Mouse (Mus musculus) megakaryocyte-erythroid progenitor cell, adult 5-6 weeks (primary cell): Measurements from ENCODE around the gene Cadps2. TPM values are rescaled to one million over a fixed set of nuclear protein-coding genes. Genes with fewer than 3 reads are reported as not detected.

Source experiments
- ATAC-seq: replicated peaks from 2 replicates; pipeline ENCODE4 v1.8.0; 2016; ENCODE audit warnings: mild to moderate bottlenecking, inconsistent platforms; ENCODE audit not compliant: severe bottlenecking, poor library complexity, low FRiP score, low TSS enrichment
- total RNA-seq, 2 experiments: library from RNA; stranded (forward) in 1 of 2; stranded (reverse) in 1 of 2; fragments of 200-1000, 215-1000 nt in 1 of 2; fragments of >200 nt in 1 of 2; fragmentation: Nextera tagmentation in 1 of 2; gene quantifications; 2 replicates each; pipeline ENCODE4 v1.2.3; 2014 to 2017

Gene Cadps2
- 0.31 TPM in 1 of 2 replicates, not detected in the other for total RNA-seq (2014; fragmentation: Nextera tagmentation)
- 0.14 and 0.23 TPM in 2 replicates for total RNA-seq (2017)

GRCm38 (mm10) chr6:23839009-23839811 lies at the start of gene Cadps2:
Gene Cadps2, minus strand, starts transcription at chr6:23839421.
- ATAC-seq, result 0 out of 2 replicates have a peak, but pooled peaks have one; percentile 18

GRCm38 (mm10) chr6:23886418-23886817 lies 47.2 kb upstream of the Cadps2 start:
- ATAC-seq, result 0 out of 2 replicates have a peak, but pooled peaks have one; percentile 26

- no peak for ATAC-seq
These were observed 37.7 kb upstream of the Cadps2 start for GRCm38 (mm10) chr6:23876765-23877408.

- no peak for ATAC-seq
These were observed 37.1 kb upstream of the Cadps2 start for GRCm38 (mm10) chr6:23876363-23876762.

GRCm38 (mm10) chr6:23873812-23874211 lies 34.6 kb upstream of the Cadps2 start:
- no peak for ATAC-seq

GRCm38 (mm10) chr6:23873231-23873630 lies 34.0 kb upstream of the Cadps2 start:
- no peak for ATAC-seq

GRCm38 (mm10) chr6:23869971-23870370 lies 30.8 kb upstream of the Cadps2 start:
- no peak for ATAC-seq

GRCm38 (mm10) chr6:23866298-23866697 lies 27.1 kb upstream of the Cadps2 start:
- no peak for ATAC-seq

- ATAC-seq, result no peak
These were observed 14.2 kb upstream of the Cadps2 start for GRCm38 (mm10) chr6:23853464-23853863.

- no peak for ATAC-seq
These were observed 780 bp upstream of the Cadps2 start for GRCm38 (mm10) chr6:23840001-23840400.

GRCm38 (mm10) chr6:23838401-23839008 lies 716 bp downstream of the Cadps2 start:
- ATAC-seq, result 0 out of 2 replicates have a peak, but pooled peaks have one; percentile 7

GRCm38 (mm10) chr6:23837631-23838030 lies 1.6 kb downstream of the Cadps2 start:
- no peak for ATAC-seq

GRCm38 (mm10) chr6:23837127-23837526 lies 2.1 kb downstream of the Cadps2 start:
- ATAC-seq, result no peak

- ATAC-seq, result no peak
These were observed 2.5 kb downstream of the Cadps2 start for GRCm38 (mm10) chr6:23836694-23837093.

GRCm38 (mm10) chr6:23835552-23835951 lies 3.7 kb downstream of the Cadps2 start:
- no peak for ATAC-seq

- ATAC-seq, result no peak
These were observed 8.5 kb downstream of the Cadps2 start for GRCm38 (mm10) chr6:23830741-23831140.

GRCm38 (mm10) chr6:23829338-23829737 lies 9.9 kb downstream of the Cadps2 start:
- ATAC-seq, result no peak

- ATAC-seq, result no peak
These were observed 17.4 kb downstream of the Cadps2 start for GRCm38 (mm10) chr6:23821819-23822218.

GRCm38 (mm10) chr6:23810087-23810486 lies 29.1 kb downstream of the Cadps2 start:
- ATAC-seq, result no peak

- no peak for ATAC-seq
These were observed 29.9 kb downstream of the Cadps2 start for GRCm38 (mm10) chr6:23809344-23809743.
